Mouse (Mus musculus) ES-E14 (cell line): ENCODE results near the gene Sh3gl2. TPM values are rescaled to one million over a fixed set of nuclear protein-coding genes. Genes with fewer than 3 reads are reported as not detected.

Experiments used
- DNase-seq: peaks from one replicate; pipeline ENCODE4 v3.0.0-alpha.2; 2013; ENCODE audit warnings: low read depth, low spot score
- H3K27ac ChIP-seq: 2 replicates; pipeline ENCODE4 v1.5.1; 2012; ENCODE audit warnings: low read depth, mild to moderate bottlenecking, low read length, moderate library complexity, mixed read lengths; ENCODE audit not compliant: poor library complexity, insufficient read depth, severe bottlenecking
- H3K36me3 ChIP-seq: 2 replicates; pipeline ENCODE4 v1.6.1; 2012; ENCODE audit warnings: mild to moderate bottlenecking, low read length, moderate library complexity, mixed read lengths; ENCODE audit not compliant: control insufficient read depth, poor library complexity, insufficient read depth, severe bottlenecking
- H3K4me1 ChIP-seq, 2 experiments: fragments of 150-350 bp in 1 of 2; sonication (generic) in 1 of 2; 2 replicates each; pipeline ENCODE4 v1.6.1; 2012; ENCODE audit warnings: low read length in 2 of 2, mild to moderate bottlenecking in 1 of 2, mixed read lengths in 1 of 2; ENCODE audit not compliant: control insufficient read depth in 2 of 2, insufficient read depth in 2 of 2, poor library complexity in 1 of 2
- H3K4me3 ChIP-seq, 2 experiments: fragments of 150-350 bp in 1 of 2; sonication (generic) in 1 of 2; 2 replicates each; pipeline ENCODE4 v1.5.1; 2012; ENCODE audit warnings: low read length in 2 of 2, low read depth in 1 of 2, mild to moderate bottlenecking in 1 of 2, mixed read lengths in 1 of 2; ENCODE audit not compliant: insufficient read depth in 1 of 2, poor library complexity in 1 of 2, severe bottlenecking in 1 of 2
- H3K9ac ChIP-seq: 2 replicates; pipeline ENCODE4 v1.6.1; 2012; ENCODE audit warnings: low read depth, mild to moderate bottlenecking, low read length, mixed read lengths; ENCODE audit not compliant: poor library complexity, insufficient read depth, severe bottlenecking
- H3K9me3 ChIP-seq: fragments of 150-350 bp; sonication (generic); 2 replicates; pipeline ENCODE4 v1.6.1; 2012; ENCODE audit warnings: low read depth, mild to moderate bottlenecking, low read length; ENCODE audit not compliant: control insufficient read depth, insufficient read depth
- CHD2 ChIP-seq: IDR thresholded peaks from 2 replicates; pipeline ENCODE4 v1.6.1; 2014; ENCODE audit warnings: mild to moderate bottlenecking, low read depth, low read length, inconsistent platforms
- HCFC1 ChIP-seq: IDR thresholded peaks from 2 replicates; pipeline ENCODE4 v1.6.1; 2012; ENCODE audit warnings: low read length, inconsistent platforms, borderline replicate concordance; ENCODE audit not compliant: insufficient read depth
- MAFK ChIP-seq: IDR thresholded peaks from 2 replicates; pipeline ENCODE4 v1.6.1; 2014; ENCODE audit warnings: mild to moderate bottlenecking, low read depth, low read length, inconsistent platforms; ENCODE audit not compliant: insufficient read depth
- ZC3H11A ChIP-seq: IDR thresholded peaks from 2 replicates; pipeline ENCODE4 v1.6.1; 2012; ENCODE audit warnings: low read depth, mild to moderate bottlenecking, inconsistent platforms, low read length, borderline replicate concordance
- ZNF384 ChIP-seq: IDR thresholded peaks from 2 replicates; pipeline ENCODE4 v1.6.1; 2012; ENCODE audit warnings: low read depth, low read length, inconsistent platforms
- in situ Hi-C, 2 experiments: fragments of 600-800 bp; cut with MboI; formaldehyde crosslinking; loops; one replicate each; pipeline ENCODE4 v1.15.1; 2025; ENCODE audit warnings: low sequenced_read_pairs in 2 of 2, inconsistent platforms in 1 of 2; ENCODE audit not compliant: unreplicated experiment in 2 of 2
- total RNA-seq: library from RNA; depleted of rRNA; stranded (reverse); fragments of 300-350 nt; gene quantifications from 2 replicates; pipeline ENCODE4 v1.2.3, GENCODE M21; 2012

Gene Sh3gl2
- total RNA-seq, 1 experiment: 12.1 TPM

GRCm38 (mm10) chr4:85168001-85168400 is 36.9 kb upstream of the Sh3gl2 start:
- Histone ChIP-seq H3K4me3 (peak overlapping the region in 1 of 2 experiments; percentile 48; a peak in 2 of 4 replicates), H3K4me1 (peaks cover 0 to 4% of the 10 kb centered on the region in 2 experiments; a peak in 1 of 4 replicates), H3K9ac (no peak overlapping the region; the same call in 1 of the 2 replicates), H3K36me3 (no peaks in the 10 kb centered on the region), H3K9me3 (no peaks in the 10 kb centered on the region), H3K27ac (no peak overlapping the region)
- TF ChIP-seq MAFK (no peak), HCFC1 (no peak), CHD2 (no peak), ZNF384 (no peak), ZC3H11A (no peak)
- in situ Hi-C loops: loop anchor here (10.0 to 25.0 kb wide), 4 partner anchors 217 to 1369 kb away; no protein-coding TSS in a partner anchor
- no peak for DNase-seq

GRCm38 (mm10) chr4:85175466-85175865 is 29.5 kb upstream of the Sh3gl2 start:
- no peak for TF ChIP-seq MAFK
- no peak for TF ChIP-seq ZC3H11A
- no peak for TF ChIP-seq HCFC1
- TF ChIP-seq ZNF384: no peak
- no peak for TF ChIP-seq CHD2
- Histone ChIP-seq H3K4me1 (no peaks in the 10 kb centered on the region), H3K4me3 (no peak overlapping the region), H3K36me3 (no peaks in the 10 kb centered on the region; the same call in 1 of the 2 replicates), H3K27ac (no peak overlapping the region), H3K9ac (no peak overlapping the region), H3K9me3 (no peaks in the 10 kb centered on the region)
- no peak for DNase-seq
- in situ Hi-C loops: no loop called here

GRCm38 (mm10) chr4:85178394-85179051 is 26.4 kb upstream of the Sh3gl2 start:
- Histone ChIP-seq H3K4me3 (no peak overlapping the region), H3K36me3 (no peaks in the 10 kb centered on the region; the same call in 1 of the 2 replicates), H3K9me3 (no peaks in the 10 kb centered on the region), H3K4me1 (no peaks in the 10 kb centered on the region), H3K9ac (no peak overlapping the region), H3K27ac (no peak overlapping the region)
- TF ChIP-seq MAFK (no peak), ZC3H11A (no peak), HCFC1 (no peak), ZNF384 (no peak), CHD2 (no peak)
- in situ Hi-C loops: no loop called here
- DNase-seq: no peak

DNA sequence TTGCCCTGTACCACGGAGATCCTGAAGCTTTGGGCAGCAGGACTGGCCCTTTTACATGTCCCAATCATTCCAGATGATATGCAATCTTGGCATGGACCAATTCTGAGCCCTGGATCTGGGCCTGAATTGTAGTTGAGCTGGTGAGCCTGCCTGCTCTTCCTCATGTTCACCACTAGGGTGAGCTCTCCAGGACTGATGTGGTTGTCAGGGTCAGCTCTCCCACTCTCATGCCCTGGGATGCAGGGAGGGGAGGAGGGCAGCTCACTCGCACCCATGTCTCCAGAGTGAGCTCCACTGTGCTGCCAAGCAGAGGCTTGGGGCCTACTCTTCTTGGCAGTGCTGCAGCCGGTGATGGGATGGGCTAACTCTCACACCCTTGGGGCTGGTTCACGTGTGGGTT is 18.9 kb upstream of the Sh3gl2 start:
- no peak for DNase-seq

More for the DNA sequence above, 18.9 kb upstream of the Sh3gl2 start:
- Histone ChIP-seq H3K36me3 (no peaks in the 10 kb centered on the region), H3K27ac (no peak overlapping the region), H3K9me3 (no peaks in the 10 kb centered on the region), H3K9ac (no peak overlapping the region), H3K4me1 (no peaks in the 10 kb centered on the region), H3K4me3 (no peak overlapping the region)
- in situ Hi-C loops: no loop called here
- TF ChIP-seq ZC3H11A (peak; percentile 22; the same call in 1 of the 2 replicates), ZNF384 (no peak), HCFC1 (no peak), MAFK (no peak)
